Mouse (Mus musculus) MEL (cell line): ENCODE measurements around the gene App. TPM values are rescaled to one million over a fixed set of nuclear protein-coding genes. Genes with fewer than 3 reads are reported as not detected.

Source experiments
- DNase-seq: peaks from one replicate; pipeline ENCODE4 v3.0.0; 2011; ENCODE audit warnings: low read depth, low spot score
- H3K27ac ChIP-seq: 2 replicates; pipeline ENCODE4 v1.5.1; 2012; ENCODE audit warnings: low read depth, mild to moderate bottlenecking, control low read depth, low read length, moderate library complexity; ENCODE audit not compliant: control insufficient read depth
- H3K27me3 ChIP-seq, 2 experiments: fragments of 150-350 bp in 1 of 2; sonication (generic) in 1 of 2; 2 replicates each; pipeline ENCODE4 v1.6.1; 2012; ENCODE audit warnings: low read length in 2 of 2, mild to moderate bottlenecking in 2 of 2, improper control_type of control experiment in 1 of 2, moderate library complexity in 1 of 2; ENCODE audit not compliant: insufficient read depth in 2 of 2, control insufficient read depth in 1 of 2
- H3K36me3 ChIP-seq, 2 experiments: 2 replicates each; pipeline ENCODE4 v1.6.1; 2012 to 2014; ENCODE audit warnings: low read length in 2 of 2, improper control_type of control experiment in 1 of 2, inconsistent platforms in 1 of 2, mild to moderate bottlenecking in 1 of 2; ENCODE audit not compliant: insufficient read depth in 2 of 2, control insufficient read depth in 1 of 2
- H3K4me1 ChIP-seq, 2 experiments: fragments of 150-350 bp in 1 of 2; sonication (generic) in 1 of 2; 2 replicates each; pipeline ENCODE4 v1.6.1; 2012; ENCODE audit warnings: low read length in 2 of 2, improper control_type of control experiment in 1 of 2, mild to moderate bottlenecking in 1 of 2; ENCODE audit not compliant: insufficient read depth in 2 of 2, control insufficient read depth in 1 of 2
- H3K4me3 ChIP-seq, 2 experiments: fragments of 150-350 bp in 1 of 2; sonication (generic) in 1 of 2; 2 replicates each; pipeline ENCODE4 v1.5.1; 2012; ENCODE audit warnings: low read depth in 2 of 2, low read length in 2 of 2, mild to moderate bottlenecking in 2 of 2, moderate library complexity in 2 of 2, control low read depth in 1 of 2, improper control_type of control experiment in 1 of 2; ENCODE audit not compliant: control insufficient read depth in 1 of 2, insufficient read depth in 1 of 2
- H3K79me2 ChIP-seq: 2 replicates; pipeline ENCODE4 v1.6.1; 2012; ENCODE audit warnings: mild to moderate bottlenecking, low read length, moderate library complexity; ENCODE audit not compliant: control insufficient read depth, poor library complexity, insufficient read depth
- H3K9ac ChIP-seq: 2 replicates; pipeline ENCODE4 v1.6.1; 2012; ENCODE audit warnings: low read depth, mild to moderate bottlenecking, control low read depth, low read length, moderate library complexity; ENCODE audit not compliant: control insufficient read depth, poor library complexity, severe bottlenecking
- H3K9me3 ChIP-seq: fragments of 150-350 bp; sonication (generic); replicated peaks from 2 replicates; pipeline ENCODE4 v1.6.1; 2012; ENCODE audit warnings: mild to moderate bottlenecking, low read length, improper control_type of control experiment, moderate library complexity; ENCODE audit not compliant: insufficient read depth
- BHLHE40 ChIP-seq: IDR thresholded peaks from 2 replicates; pipeline ENCODE4 v1.6.1; 2012; ENCODE audit warnings: low read depth, mild to moderate bottlenecking, inconsistent platforms, low read length, improper control_type of control experiment, borderline replicate concordance
- CHD1 ChIP-seq: IDR thresholded peaks from 2 replicates; pipeline ENCODE4 v1.6.1; 2012; ENCODE audit warnings: low read depth, mild to moderate bottlenecking, inconsistent platforms, low read length, improper control_type of control experiment
- CHD2 ChIP-seq: IDR thresholded peaks from 2 replicates; pipeline ENCODE4 v1.6.1; 2011; ENCODE audit warnings: low read length, improper control_type of control experiment
- CTCF ChIP-seq, 3 experiments: IDR thresholded peaks in 2 of 3; conservative IDR thresholded peaks in 1 of 3; 2 replicates each; pipeline ENCODE4 v1.5.1; 2011 to 2012; ENCODE audit warnings: low read length in 3 of 3, low read depth in 2 of 3, mild to moderate bottlenecking in 2 of 3, improper control_type of control experiment in 1 of 3, inconsistent platforms in 1 of 3, mixed read lengths in 1 of 3, moderate library complexity in 1 of 3; ENCODE audit not compliant: control insufficient read depth in 1 of 3, insufficient read depth in 1 of 3, poor library complexity in 1 of 3, severe bottlenecking in 1 of 3
- E2F4 ChIP-seq: IDR thresholded peaks from 2 replicates; pipeline ENCODE4 v1.6.1; 2011; ENCODE audit warnings: low read depth, low read length, improper control_type of control experiment, borderline replicate concordance
- EP300 ChIP-seq, 2 experiments: IDR thresholded peaks; 2 replicates each; pipeline ENCODE4 v1.6.1; 2011; ENCODE audit warnings: improper control_type of control experiment in 2 of 2, low read length in 2 of 2, low read depth in 1 of 2, mild to moderate bottlenecking in 1 of 2
- ETS1 ChIP-seq: IDR thresholded peaks from 2 replicates; pipeline ENCODE4 v1.6.1; 2012; ENCODE audit warnings: low read depth, mild to moderate bottlenecking, inconsistent platforms, low read length, improper control_type of control experiment, moderate library complexity
- GABPA ChIP-seq: IDR thresholded peaks from 2 replicates; pipeline ENCODE4 v1.6.1; 2012; ENCODE audit warnings: low read depth, mild to moderate bottlenecking, inconsistent platforms, low read length, improper control_type of control experiment, moderate library complexity
- JUND ChIP-seq: IDR thresholded peaks from 2 replicates; pipeline ENCODE4 v1.6.1; 2011; ENCODE audit warnings: low read depth, mild to moderate bottlenecking, improper control_type of control experiment, low read length
- KAT2A ChIP-seq: conservative IDR thresholded peaks from 2 replicates; pipeline ENCODE4 v1.6.1; 2012; ENCODE audit warnings: low read depth, low read length, improper control_type of control experiment, inconsistent platforms
- MAFK ChIP-seq: IDR thresholded peaks from 2 replicates; pipeline ENCODE4 v1.6.1; 2011; ENCODE audit warnings: low read depth, mild to moderate bottlenecking, low read length, improper control_type of control experiment, borderline replicate concordance
- MAZ ChIP-seq: IDR thresholded peaks from 2 replicates; pipeline ENCODE4 v1.6.1; 2012; ENCODE audit warnings: low read depth, mild to moderate bottlenecking, inconsistent platforms, low read length, improper control_type of control experiment
- MEF2A ChIP-seq: IDR thresholded peaks from 2 replicates; pipeline ENCODE4 v1.6.1; 2014; ENCODE audit warnings: low read depth, mild to moderate bottlenecking, inconsistent platforms, low read length, improper control_type of control experiment; ENCODE audit not compliant: poor library complexity, insufficient replicate concordance, severe bottlenecking; ENCODE audit errors: extremely low read depth
- MXI1 ChIP-seq: IDR thresholded peaks from 2 replicates; pipeline ENCODE4 v1.6.1; 2011; ENCODE audit warnings: mild to moderate bottlenecking, low read depth, low read length, improper control_type of control experiment
- MYC ChIP-seq: IDR thresholded peaks from 2 replicates; pipeline ENCODE4 v1.6.1; 2011; ENCODE audit warnings: low read depth, mild to moderate bottlenecking, low read length, improper control_type of control experiment, moderate library complexity
- NELFE ChIP-seq: IDR thresholded peaks from 2 replicates; pipeline ENCODE4 v1.6.1; 2011; ENCODE audit warnings: low read depth, low read length, improper control_type of control experiment
- POLR2AphosphoS2 ChIP-seq: IDR thresholded peaks from 2 replicates; pipeline ENCODE4 v1.6.1; 2011; ENCODE audit warnings: low read length, improper control_type of control experiment
- POLR2AphosphoS5 ChIP-seq: IDR thresholded peaks from 2 replicates; pipeline ENCODE4 v1.6.1; 2012; ENCODE audit warnings: low read depth, borderline replicate concordance, mild to moderate bottlenecking, inconsistent platforms, low read length, moderate library complexity, mixed read lengths
- RAD21 ChIP-seq: IDR thresholded peaks from 2 replicates; pipeline ENCODE4 v1.6.1; 2011; ENCODE audit warnings: mild to moderate bottlenecking, low read depth, low read length, improper control_type of control experiment
- SIN3A ChIP-seq: IDR thresholded peaks from 2 replicates; pipeline ENCODE4 v1.6.1; 2012; ENCODE audit warnings: low read length, improper control_type of control experiment, inconsistent platforms
- SMC3 ChIP-seq: IDR thresholded peaks from 2 replicates; pipeline ENCODE4 v1.6.1; 2011; ENCODE audit warnings: low read depth, low read length, improper control_type of control experiment
- UBTF ChIP-seq: IDR thresholded peaks from 2 replicates; pipeline ENCODE4 v1.6.1; 2012; ENCODE audit warnings: low read depth, mild to moderate bottlenecking, inconsistent platforms, low read length, improper control_type of control experiment, moderate library complexity, borderline replicate concordance; ENCODE audit not compliant: insufficient read depth
- USF1 ChIP-seq: IDR thresholded peaks from 2 replicates; pipeline ENCODE4 v1.6.1; 2014; ENCODE audit warnings: low read depth, mild to moderate bottlenecking, inconsistent platforms, low read length, improper control_type of control experiment, moderate library complexity
- ZC3H11A ChIP-seq: IDR thresholded peaks from 2 replicates; pipeline ENCODE4 v1.6.1; 2012; ENCODE audit warnings: low read depth, mild to moderate bottlenecking, inconsistent platforms, low read length, improper control_type of control experiment
- ZKSCAN1 ChIP-seq: IDR thresholded peaks from 2 replicates; pipeline ENCODE4 v1.6.1; 2012; ENCODE audit warnings: low read depth, mild to moderate bottlenecking, inconsistent platforms, low read length, improper control_type of control experiment, moderate library complexity
- ZMIZ1 ChIP-seq: IDR thresholded peaks from 2 replicates; pipeline ENCODE4 v1.6.1; 2012; ENCODE audit warnings: low read depth, mild to moderate bottlenecking, inconsistent platforms, low read length, improper control_type of control experiment, moderate library complexity
- ZNF384 ChIP-seq: IDR thresholded peaks from 2 replicates; pipeline ENCODE4 v1.6.1; 2012; ENCODE audit warnings: low read depth, mild to moderate bottlenecking, inconsistent platforms, low read length, improper control_type of control experiment
- polyA plus RNA-seq, 2 experiments: library from polyadenylated mRNA; stranded (reverse) in 1 of 2; unstranded in 1 of 2; fragments of >175 nt in 1 of 2; fragments of >200 nt in 1 of 2; gene quantifications; 2 replicates each; pipeline versions ENCODE4 v1.2.1 to v1.2.4; 2012; ENCODE audit warnings: low replicate concordance in 2 of 2, low read depth in 1 of 2; ENCODE audit not compliant: insufficient read length in 2 of 2, insufficient read depth in 1 of 2, missing spikeins in 1 of 2
- total RNA-seq: library from RNA; depleted of rRNA; stranded (reverse); fragments of 300-350 nt; gene quantifications from 2 replicates; pipeline ENCODE4 v1.2.3, GENCODE M21; 2012

Gene App
- total and polyA plus RNA-seq, 3 experiments, result not detected

GRCm38 (mm10) chr16:84966096-84966495 lies 207.5 kb downstream of the App start:
- no peaks in the 10 kb centered on the region for H3K9me3 ChIP-seq
- TF ChIP-seq USF1 (no peak), BHLHE40 (no peak), POLR2AphosphoS2 (no peak), ZC3H11A (no peak), CHD1 (no peak), MAFK (no peak), ZNF384 (no peak), JUND (no peak), GABPA (no peak), UBTF (no peak), RAD21 (no peak), POLR2AphosphoS5 (no peak), MAZ (no peak), CHD2 (no peak), MYC (no peak)

DNA sequence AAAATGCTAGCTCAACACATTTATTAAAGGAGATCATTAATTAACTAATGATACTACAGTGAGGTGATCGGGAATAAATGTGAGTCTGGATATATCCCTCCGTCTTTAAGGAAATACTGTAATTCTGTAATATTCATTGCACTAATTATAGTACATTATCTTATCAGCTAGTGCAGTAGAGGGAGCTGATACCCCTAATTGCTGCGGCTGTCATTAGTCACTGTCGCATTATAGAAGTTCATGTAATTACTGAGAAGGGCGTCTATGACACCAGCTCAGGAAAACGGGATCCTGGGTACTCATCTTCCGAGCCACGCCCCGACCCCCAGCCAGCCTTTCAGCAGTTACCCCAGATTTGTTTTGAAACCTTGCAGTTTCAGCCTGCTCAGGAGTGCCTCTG lies 209.6 kb downstream of the App start:
- H3K27me3 ChIP-seq, result no peaks in the 10 kb centered on the region
- DNase-seq, result no peak
- no peak overlapping the region for H3K9ac ChIP-seq
- no peak overlapping the region for H3K4me3 ChIP-seq
- TF ChIP-seq EP300 (IDR thresholded peaks at IDR 0.05; ENCODE audit: low read depth in 1 of 2, low read length in 2 of 2), result no peak
- no peak for TF ChIP-seq ZMIZ1
- no peak for TF ChIP-seq CHD1
- no peak for TF ChIP-seq ETS1
- no peak for TF ChIP-seq NELFE
- TF ChIP-seq MAZ, result no peak
- TF ChIP-seq KAT2A, result no peak
- TF ChIP-seq E2F4, result no peak
- TF ChIP-seq CTCF (IDR thresholded peaks at IDR 0.05 in 2 of 3, conservative IDR thresholded peaks at IDR 0.05 in 1 of 3; ENCODE audit: control insufficient read depth in 1 of 3, insufficient read depth in 1 of 3, low read depth in 2 of 3, low read length in 3 of 3, poor library complexity in 1 of 3, severe bottlenecking in 1 of 3), result no peak
- TF ChIP-seq USF1, result no peak
- no peak for TF ChIP-seq POLR2AphosphoS2
- TF ChIP-seq MXI1, result no peak
- TF ChIP-seq MEF2A, result no peak
- no peak for TF ChIP-seq ZC3H11A
- TF ChIP-seq SIN3A, result no peak
- TF ChIP-seq SMC3, result no peak
- no peak for TF ChIP-seq JUND
- no peak for TF ChIP-seq ZKSCAN1
- H3K27ac ChIP-seq, result no peak overlapping the region
- H3K79me2 ChIP-seq, result no peaks in the 10 kb centered on the region
- H3K36me3 ChIP-seq, result no peaks in the 10 kb centered on the region
- no peaks in the 10 kb centered on the region for H3K4me1 ChIP-seq
- no peaks in the 10 kb centered on the region for H3K9me3 ChIP-seq

More at GRCm38 (mm10) chr16:84966096-84966495, 207.5 kb downstream of the App start:
- no peak for DNase-seq
- no peaks in the 10 kb centered on the region for H3K79me2 ChIP-seq
- no peaks in the 10 kb centered on the region for H3K36me3 ChIP-seq
- H3K4me1 ChIP-seq, result no peaks in the 10 kb centered on the region
- H3K9ac ChIP-seq, result no peak overlapping the region
- H3K27ac ChIP-seq, result no peak overlapping the region
- no peak overlapping the region for H3K4me3 ChIP-seq
- no peaks in the 10 kb centered on the region for H3K27me3 ChIP-seq
